Mouse (Mus musculus): Measurements from ENCODE around the gene Myt1l.

Gene Myt1l

GRCm38 (mm10) chr12:29723722-29724338 lies 195.6 kb downstream of the Myt1l start:
- no peak for DNase-seq (ENCODE audit: low spot score)

GRCm38 (mm10) chr12:29728294-29728693 lies 200.1 kb downstream of the Myt1l start:
- no peak for DNase-seq (ENCODE audit: low spot score)

- DNase-seq (ENCODE audit: low spot score) = no peak
Measured at GRCm38 (mm10) chr12:29740346-29741025, 212.3 kb downstream of the Myt1l start.

- no peak for DNase-seq (ENCODE audit: low spot score)
Measured at GRCm38 (mm10) chr12:29741181-29741580, 213.0 kb downstream of the Myt1l start.

GRCm38 (mm10) chr12:29750604-29751128 lies 222.5 kb downstream of the Myt1l start:
- DNase-seq (ENCODE audit: low spot score) = no peak

- no peak for DNase-seq (ENCODE audit: low spot score)
Measured at GRCm38 (mm10) chr12:29755086-29755871, 227.1 kb downstream of the Myt1l start.

GRCm38 (mm10) chr12:29755872-29756265 lies 227.7 kb downstream of the Myt1l start:
- DNase-seq (ENCODE audit: low spot score) = no peak

GRCm38 (mm10) chr12:29760611-29761010 lies 232.4 kb downstream of the Myt1l start:
- no peak for DNase-seq (ENCODE audit: low spot score)

GRCm38 (mm10) chr12:29766158-29766557 lies 238.0 kb downstream of the Myt1l start:
- no peak for DNase-seq (ENCODE audit: low spot score)

- DNase-seq (ENCODE audit: low spot score) = no peak
Measured at GRCm38 (mm10) chr12:29771791-29772190, 243.6 kb downstream of the Myt1l start.

GRCm38 (mm10) chr12:29772401-29772800 lies 244.2 kb downstream of the Myt1l start:
- DNase-seq (ENCODE audit: low spot score) = no peak

- no peak for DNase-seq (ENCODE audit: low spot score)
Measured at GRCm38 (mm10) chr12:29778901-29779300, 250.7 kb downstream of the Myt1l start.

GRCm38 (mm10) chr12:29789319-29790050 lies 261.3 kb downstream of the Myt1l start:
- DNase-seq (ENCODE audit: low spot score) = no peak

GRCm38 (mm10) chr12:29790051-29790386 lies 261.8 kb downstream of the Myt1l start:
- DNase-seq (ENCODE audit: low spot score) = no peak

GRCm38 (mm10) chr12:29792998-29793397 lies 264.8 kb downstream of the Myt1l start:
- no peak for DNase-seq (ENCODE audit: low spot score)

GRCm38 (mm10) chr12:29795107-29795673 lies 267.0 kb downstream of the Myt1l start:
- DNase-seq (ENCODE audit: low spot score) = no peak

GRCm38 (mm10) chr12:29798595-29799391 lies 270.6 kb downstream of the Myt1l start:
- no peak for DNase-seq (ENCODE audit: low spot score)

GRCm38 (mm10) chr12:29806415-29806814 lies 278.2 kb downstream of the Myt1l start:
- no peak for DNase-seq (ENCODE audit: low spot score)

- no peak for DNase-seq (ENCODE audit: low spot score)
Measured at GRCm38 (mm10) chr12:29809569-29810185, 281.5 kb downstream of the Myt1l start.

GRCm38 (mm10) chr12:29815466-29815865 lies 287.3 kb downstream of the Myt1l start:
- DNase-seq (ENCODE audit: low spot score) = no peak

GRCm38 (mm10) chr12:29816130-29816529 lies 287.9 kb downstream of the Myt1l start:
- no peak for DNase-seq (ENCODE audit: low spot score)
